Mouse (Mus musculus): ENCODE data around the gene Ap1m1.

DNA sequence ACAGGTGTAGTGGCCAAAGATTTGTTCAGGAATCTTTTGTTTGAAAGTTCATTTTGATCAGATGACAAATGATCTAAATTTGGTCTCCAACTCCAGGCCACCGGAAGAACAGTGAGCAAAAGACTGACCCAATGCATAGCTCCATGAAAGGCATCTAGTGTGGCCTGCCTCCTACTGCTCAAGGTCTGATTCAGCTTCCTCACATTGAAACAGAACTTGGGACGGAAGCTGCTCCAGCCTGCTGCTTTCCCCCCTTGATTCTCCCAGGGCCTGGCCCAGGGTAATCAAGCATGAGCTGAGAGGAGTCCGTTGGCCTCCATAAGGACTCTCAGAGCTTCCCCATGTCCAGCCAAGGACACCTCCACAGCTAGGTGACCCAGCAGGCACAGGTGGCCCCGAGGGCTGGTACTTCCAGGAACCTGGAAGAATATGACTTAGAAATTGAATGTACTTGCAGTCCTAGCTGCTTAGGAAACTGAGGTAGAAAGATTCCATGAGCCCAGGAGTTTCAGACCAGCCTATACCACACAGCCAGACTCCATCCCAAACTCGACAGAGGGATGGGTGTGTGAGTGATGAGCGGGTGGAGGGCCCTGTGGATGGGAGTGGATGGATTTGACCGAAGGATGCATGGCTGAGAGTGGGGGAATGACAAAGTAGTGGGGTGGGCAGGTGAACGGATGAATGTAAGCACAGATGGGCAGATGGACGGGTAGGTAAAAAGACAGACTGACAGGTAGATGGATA lies 61.0 kb downstream of the Ap1m1 start:
- TF ChIP-seq GATA1 (IDR thresholded peaks at IDR 0.05; ENCODE audit: borderline replicate concordance, low read length) (no peak), FLI1 (IDR thresholded peaks at IDR 0.05; ENCODE audit: low read length) (no peak)
